Mouse (Mus musculus): ENCODE measurements around the gene Kank4.

- TF ChIP-seq CTCF (IDR thresholded peaks at IDR 0.05; ENCODE audit: borderline replicate concordance, insufficient read depth, low read depth, low read length) (no peak), POLR2A (IDR thresholded peaks at IDR 0.05; ENCODE audit: borderline replicate concordance, insufficient read depth, low read length) (no peak)
Observed at GRCm38 (mm10) chr4:98845201-98845600, 27.9 kb upstream of the Kank4 start.

Data from cerebellum, adult 2 months (tissue).